Mouse (Mus musculus) testis, adult 2 months (tissue): ENCODE measurements at regions not wholly inside any gene's neighbourhood (a gene's known extent, or its start where the extent isn't known, plus 50 kb on each side); places are given as distances from the start of the nearest gene placed in this dataset.

Experiments used
- H3K27ac ChIP-seq: fragments of 200-500 bp; 2 replicates; pipeline ENCODE4 v1.5.1; 2012; ENCODE audit warnings: low read depth, low read length; ENCODE audit not compliant: control insufficient read depth, insufficient read depth
- H3K27me3 ChIP-seq: fragments of 200-500 bp; 2 replicates; pipeline ENCODE4 v1.6.1; 2012; ENCODE audit warnings: mild to moderate bottlenecking, low read length, moderate library complexity; ENCODE audit not compliant: control insufficient read depth, insufficient read depth
- H3K36me3 ChIP-seq: fragments of 200-500 bp; 2 replicates; pipeline ENCODE4 v1.6.1; 2012; ENCODE audit warnings: mild to moderate bottlenecking, low read length; ENCODE audit not compliant: control insufficient read depth, insufficient read depth
- H3K4me1 ChIP-seq: fragments of 200-500 bp; 2 replicates; pipeline ENCODE4 v1.6.1; 2012; ENCODE audit warnings: low read length; ENCODE audit not compliant: control insufficient read depth, insufficient read depth
- H3K4me3 ChIP-seq: fragments of 200-500 bp; 2 replicates; pipeline ENCODE4 v1.5.1; 2012; ENCODE audit warnings: low read depth, mild to moderate bottlenecking, low read length, moderate library complexity, mixed read lengths; ENCODE audit not compliant: control insufficient read depth
- CTCF ChIP-seq: fragments of 200-500 bp; IDR thresholded peaks from 2 replicates; pipeline ENCODE4 v1.5.1; 2012; ENCODE audit warnings: low read depth, mild to moderate bottlenecking, inconsistent platforms, low read length, moderate library complexity; ENCODE audit not compliant: control insufficient read depth, insufficient read depth, insufficient replicate concordance
- POLR2A ChIP-seq: fragments of 200-500 bp; IDR thresholded peaks from 2 replicates; pipeline ENCODE4 v1.6.1; 2012; ENCODE audit warnings: low read depth, mild to moderate bottlenecking, inconsistent platforms, low read length, moderate library complexity; ENCODE audit not compliant: control insufficient read depth

DNA sequence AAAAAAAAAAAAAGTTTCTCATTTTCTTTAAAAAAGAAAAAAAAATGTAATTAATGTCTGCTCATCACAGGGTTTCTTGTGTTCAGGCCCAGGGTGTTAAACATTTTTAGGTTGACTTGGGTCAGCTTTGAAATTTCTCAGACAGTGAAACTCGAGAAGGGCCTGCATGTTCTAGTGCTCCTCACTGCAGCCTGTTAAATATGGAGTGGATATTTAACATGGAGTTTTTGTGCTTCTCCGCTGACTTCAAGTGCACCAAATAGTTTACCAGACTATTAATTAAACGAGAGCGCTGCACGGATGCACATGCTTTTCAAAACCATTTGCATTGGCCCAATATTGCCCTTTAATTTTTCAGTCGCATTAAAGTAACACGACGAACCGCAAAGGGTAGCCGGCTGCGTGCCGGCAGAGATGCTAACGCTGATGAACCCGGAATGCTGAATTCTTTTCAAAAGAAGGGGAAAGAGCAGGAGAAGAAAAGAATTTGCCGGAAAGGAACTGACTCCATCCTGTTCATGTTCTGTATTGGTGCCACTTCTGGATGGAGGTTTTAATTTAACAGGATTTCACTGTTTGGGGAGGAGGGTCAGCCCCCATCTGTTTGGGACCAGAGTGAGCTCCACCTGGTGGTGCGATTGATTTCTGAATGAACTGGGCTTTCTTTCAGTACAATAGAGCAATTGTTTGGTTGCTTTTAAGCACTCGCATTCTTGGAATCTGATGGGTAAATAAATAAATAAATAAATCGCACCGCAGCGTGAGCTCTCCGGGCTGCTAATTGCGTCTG lies 162.2 kb upstream of the Lmo4 start:
- TF ChIP-seq CTCF (no peak), POLR2A (no peak)
- Histone ChIP-seq H3K27ac (no peak overlapping the region), H3K4me1 (no peaks in the 10 kb centered on the region; the same call in 1 of the 2 replicates), H3K36me3 (no peaks in the 10 kb centered on the region), H3K27me3 (no peaks in the 10 kb centered on the region), H3K4me3 (no peak overlapping the region)

GRCm38 (mm10) chr3:144365894-144366293 lies 160.9 kb upstream of the Lmo4 start:
- Histone ChIP-seq H3K36me3 (no peaks in the 10 kb centered on the region), H3K27me3 (no peaks in the 10 kb centered on the region), H3K4me3 (no peak overlapping the region), H3K4me1 (no peaks in the 10 kb centered on the region; the same call in 1 of the 2 replicates), H3K27ac (no peak overlapping the region)
- TF ChIP-seq CTCF (no peak), POLR2A (no peak)

GRCm38 (mm10) chr3:144362472-144362871 lies 157.5 kb upstream of the Lmo4 start:
- Histone ChIP-seq H3K27me3 (no peaks in the 10 kb centered on the region), H3K36me3 (no peaks in the 10 kb centered on the region), H3K4me1 (no peaks in the 10 kb centered on the region), H3K27ac (no peak overlapping the region), H3K4me3 (no peak overlapping the region)
- TF ChIP-seq CTCF (no peak), POLR2A (no peak)

- Histone ChIP-seq H3K4me1 (no peaks in the 10 kb centered on the region), H3K36me3 (no peaks in the 10 kb centered on the region), H3K27ac (no peak overlapping the region), H3K4me3 (no peak overlapping the region), H3K27me3 (no peaks in the 10 kb centered on the region)
- no peak for TF ChIP-seq CTCF
- no peak for TF ChIP-seq POLR2A
Observed at GRCm38 (mm10) chr3:144361203-144361978, 156.4 kb upstream of the Lmo4 start.

DNA sequence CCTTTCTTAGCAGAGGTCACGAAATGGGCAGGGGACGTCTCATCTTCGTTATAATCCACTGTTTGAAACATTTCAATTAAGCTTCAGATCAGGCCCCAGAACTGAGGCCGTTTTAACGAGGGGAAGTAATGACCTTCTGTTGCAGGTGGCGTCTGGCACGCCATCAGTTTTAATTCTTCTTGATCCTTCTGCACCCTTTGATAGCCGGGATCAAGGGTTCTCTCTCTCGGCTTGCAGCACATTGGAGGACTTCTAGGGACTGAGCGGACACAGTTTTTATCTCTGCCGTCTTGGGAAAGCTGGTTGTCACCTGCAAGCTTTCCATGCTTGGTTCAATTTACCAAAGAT lies 151.9 kb upstream of the Lmo4 start:
- H3K27me3 ChIP-seq: no peaks in the 10 kb centered on the region
- no peaks in the 10 kb centered on the region for H3K4me1 ChIP-seq
- H3K27ac ChIP-seq: no peak overlapping the region
- H3K4me3 ChIP-seq: no peak overlapping the region
- H3K36me3 ChIP-seq: no peaks in the 10 kb centered on the region
- TF ChIP-seq CTCF (no peak), POLR2A (no peak)

- Histone ChIP-seq H3K27me3 (no peaks in the 10 kb centered on the region), H3K27ac (no peak overlapping the region), H3K36me3 (no peaks in the 10 kb centered on the region), H3K4me3 (no peak overlapping the region), H3K4me1 (no peaks in the 10 kb centered on the region)
- TF ChIP-seq POLR2A (no peak), CTCF (no peak)
Observed at GRCm38 (mm10) chr3:144356103-144356947, 151.3 kb upstream of the Lmo4 start.

GRCm38 (mm10) chr3:144352559-144352958 lies 147.5 kb upstream of the Lmo4 start:
- Histone ChIP-seq H3K4me3 (no peak overlapping the region), H3K27ac (no peak overlapping the region), H3K36me3 (no peaks in the 10 kb centered on the region), H3K27me3 (no peaks in the 10 kb centered on the region), H3K4me1 (no peaks in the 10 kb centered on the region)
- TF ChIP-seq POLR2A (no peak), CTCF (no peak)
